Mouse (Mus musculus): ENCODE data around the gene Mst1.

DNA sequence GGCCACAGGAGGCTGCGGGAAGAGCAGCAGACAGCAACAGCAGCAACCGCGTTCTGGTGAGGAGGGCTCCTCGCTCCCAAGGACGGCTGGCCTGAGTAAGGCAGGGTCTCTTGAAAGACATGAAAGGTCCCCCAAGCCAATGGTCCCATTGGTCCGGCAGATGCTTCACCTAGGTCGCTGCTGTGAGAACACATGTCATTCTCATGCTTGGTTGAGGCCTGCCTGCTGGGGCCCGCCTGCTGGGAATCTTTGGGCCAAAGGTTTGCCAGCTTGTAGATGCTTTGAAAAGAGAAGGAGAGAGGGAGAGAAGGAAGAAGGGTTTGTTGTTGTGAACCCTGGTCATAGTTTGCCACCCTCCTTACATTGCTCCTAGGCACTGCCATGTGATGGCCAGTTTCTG lies 19.4 kb downstream of the Mst1 start:
- no peak for TF ChIP-seq CTCF (IDR thresholded peaks at IDR 0.05; ENCODE audit: control insufficient read depth, insufficient read depth, insufficient replicate concordance, low read depth, low read length)
- TF ChIP-seq POLR2A (IDR thresholded peaks at IDR 0.05; ENCODE audit: control insufficient read depth, low read depth, low read length): no peak

Data from testis, adult 2 months (tissue).